Mouse (Mus musculus) heart, embryonic 12.5 days (tissue): ENCODE results near the gene Gm10118. TPM values are rescaled to one million over a fixed set of nuclear protein-coding genes. Genes with fewer than 3 reads are reported as not detected.

Experiments used
- ATAC-seq: fragments of 200-750 bp; cut with Nextera tagmentation; 2 replicates; pipeline ENCODE4 v1.8.0; 2017; ENCODE audit warnings: moderate TSS enrichment, moderate library complexity; ENCODE audit not compliant: insufficient number of reproducible peaks, low FRiP score
- H3K27ac ChIP-seq: fragments of 300-500 bp; sonication (generic); 2 replicates; pipeline ENCODE4 v1.5.1; 2016; ENCODE audit warnings: mild to moderate bottlenecking, moderate library complexity; ENCODE audit not compliant: poor library complexity, severe bottlenecking
- H3K27me3 ChIP-seq: fragments of 300-500 bp; sonication (generic); replicated peaks from 2 replicates; pipeline ENCODE4 v1.6.1; 2016; ENCODE audit warnings: mild to moderate bottlenecking, moderate library complexity
- H3K36me3 ChIP-seq: fragments of 300-500 bp; sonication (generic); 2 replicates; pipeline ENCODE4 v1.6.1; 2016; ENCODE audit warnings: mild to moderate bottlenecking, moderate library complexity
- H3K4me1 ChIP-seq: fragments of 300-500 bp; sonication (generic); replicated peaks from 2 replicates; pipeline ENCODE4 v1.6.1; 2016; ENCODE audit warnings: mild to moderate bottlenecking
- H3K4me2 ChIP-seq: fragments of 300-500 bp; sonication (generic); 2 replicates; pipeline ENCODE4 v1.6.1; 2016; ENCODE audit warnings: mild to moderate bottlenecking, moderate library complexity
- H3K4me3 ChIP-seq: fragments of 300-500 bp; sonication (generic); 2 replicates; pipeline ENCODE4 v1.5.1; 2016; ENCODE audit warnings: mild to moderate bottlenecking
- H3K9ac ChIP-seq: fragments of 300-500 bp; sonication (generic); 2 replicates; pipeline ENCODE4 v1.6.1; 2016; ENCODE audit warnings: mild to moderate bottlenecking, moderate library complexity
- H3K9me3 ChIP-seq: fragments of 300-500 bp; sonication (generic); replicated peaks from 2 replicates; pipeline ENCODE4 v1.6.1; 2016; ENCODE audit warnings: mild to moderate bottlenecking, moderate library complexity
- WGBS: fragments of 180-500 bp; shearing (Covaris S2); methylation state at CpG from one replicate; pipeline ENCODE4 v1.1.7; 2016; 5-methylcytosine and 5-hydroxymethylcytosine counted together
- polyA plus RNA-seq: library from polyadenylated mRNA; unstranded; fragments of >200 nt; fragmentation: Nextera tagmentation; extraction: Ambion mirVana; gene quantifications from 2 replicates; pipeline ENCODE4 v1.2.1, GENCODE M21; 2016

Gm10118 gene
- 2.6 and 3.1 TPM in 2 replicates for polyA plus RNA-seq

DNA sequence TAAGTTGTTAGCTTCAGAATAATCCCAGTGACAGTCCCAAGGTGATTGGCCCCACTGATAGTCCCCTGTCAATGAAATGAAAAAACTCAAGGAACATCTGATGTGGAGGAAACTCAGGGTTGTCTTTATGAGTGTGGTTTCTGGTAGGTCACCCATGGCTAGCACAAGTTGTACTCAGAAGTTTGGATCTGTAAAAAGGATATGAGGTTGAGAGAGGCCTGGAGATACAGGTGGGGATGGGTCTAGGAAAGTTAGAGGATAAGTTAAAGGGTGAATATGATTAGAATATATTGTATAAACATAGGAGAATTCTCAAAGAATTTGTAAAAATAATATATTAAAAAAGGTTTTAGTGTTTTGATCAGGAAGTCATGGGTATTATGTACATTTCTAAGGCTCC, at the start of gene Gm10118:
Gm10118 (minus strand) TSS at position 101 of the 400 bp plus-strand sequence.
- Histone ChIP-seq H3K9ac (no peak within 1 kb of the TSS), H3K27me3 (no peaks in the 10 kb centered on the region), H3K4me3 (no peak within 1 kb of the TSS), H3K36me3 (no peaks in the 10 kb centered on the region), H3K4me2 (no peak within 1 kb of the TSS), H3K27ac (no peak within 1 kb of the TSS), H3K9me3 (no peaks in the 10 kb centered on the region), H3K4me1 (no peaks in the 10 kb centered on the region)
- ATAC-seq: no peak

GRCm38 (mm10) chr10:63972300-63972699, 45.1 kb upstream of the Gm10118 start:
- no peaks in the 10 kb centered on the region for H3K27me3 ChIP-seq
- H3K9me3 ChIP-seq: no peaks in the 10 kb centered on the region
- H3K4me3 ChIP-seq: no peak overlapping the region
- H3K27ac ChIP-seq: no peak overlapping the region
- H3K36me3 ChIP-seq: no peaks in the 10 kb centered on the region
- no peaks in the 10 kb centered on the region for H3K4me1 ChIP-seq
- WGBS: 71% methylated on average over 2 of the region's 2 CpGs
- no peak overlapping the region for H3K4me2 ChIP-seq
- no peak for ATAC-seq
- H3K9ac ChIP-seq: no peak overlapping the region

DNA sequence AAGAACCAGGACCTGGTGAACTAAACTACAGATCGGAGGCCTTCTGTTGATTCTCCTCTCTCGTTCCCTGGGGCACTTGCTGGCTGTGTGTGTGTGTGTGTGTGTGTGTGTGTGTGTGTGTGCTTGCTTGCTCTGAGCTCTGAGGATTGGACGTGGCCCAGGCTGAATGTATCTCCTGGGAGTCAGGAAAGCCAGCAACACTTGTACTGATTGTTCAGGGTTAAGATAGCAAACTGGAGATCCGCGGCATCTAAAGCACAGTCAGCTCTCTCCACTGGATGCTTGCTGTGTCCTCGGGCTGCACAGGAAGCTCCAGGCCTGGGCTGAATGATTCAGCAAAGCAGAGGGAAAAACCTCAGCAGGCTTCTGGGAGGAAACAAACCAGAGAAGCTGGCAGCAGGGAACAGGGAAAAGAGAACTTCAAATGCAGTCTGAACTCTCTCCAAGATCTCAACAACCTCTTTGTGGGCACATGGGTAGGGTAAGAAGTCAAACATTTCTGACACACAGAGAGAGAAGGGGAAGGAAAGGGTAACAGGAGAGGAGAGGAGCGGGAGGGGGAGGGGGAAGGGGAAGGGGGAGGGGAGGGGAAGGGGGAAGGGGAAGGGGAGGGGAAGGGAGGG, 27.2 kb upstream of the Gm10118 start:
- Histone ChIP-seq H3K4me1 (peaks cover 26% of the 10 kb centered on the region), H3K27me3 (no peaks in the 10 kb centered on the region), H3K4me2 (peak overlapping the region; percentile 11), H3K4me3 (no peak overlapping the region), H3K36me3 (no peaks in the 10 kb centered on the region), H3K9me3 (no peaks in the 10 kb centered on the region), H3K9ac (no peak overlapping the region; the same call in 1 of the 2 replicates), H3K27ac (peak overlapping the region; percentile 48)
- ATAC-seq: no peak
- 5% methylated on average over 6 of the region's 7 CpGs for WGBS

GRCm38 (mm10) chr10:63951481-63951880, 24.2 kb upstream of the Gm10118 start:
- Histone ChIP-seq H3K9me3 (no peaks in the 10 kb centered on the region), H3K9ac (no peak overlapping the region), H3K36me3 (no peaks in the 10 kb centered on the region), H3K27me3 (no peaks in the 10 kb centered on the region), H3K4me3 (no peak overlapping the region), H3K4me1 (peaks cover 26% of the 10 kb centered on the region), H3K27ac (no peak overlapping the region), H3K4me2 (no peak overlapping the region)
- 34% methylated on average over 1 of the region's 1 CpGs for WGBS
- no peak for ATAC-seq

- Histone ChIP-seq H3K9ac (no peak overlapping the region), H3K9me3 (no peaks in the 10 kb centered on the region), H3K4me2 (peak overlapping the region; percentile 7; the same call in 1 of the 2 replicates), H3K4me3 (no peak overlapping the region), H3K4me1 (peaks cover 26% of the 10 kb centered on the region), H3K27ac (peak overlapping the region; percentile 38; the same call in 1 of the 2 replicates), H3K27me3 (no peaks in the 10 kb centered on the region), H3K36me3 (no peaks in the 10 kb centered on the region)
- ATAC-seq: no peak; the same call in 1 of the 2 replicates
- 40% methylated on average over 8 of the region's 8 CpGs for WGBS
These were observed 23.6 kb upstream of the Gm10118 start for GRCm38 (mm10) chr10:63950867-63951266.

DNA sequence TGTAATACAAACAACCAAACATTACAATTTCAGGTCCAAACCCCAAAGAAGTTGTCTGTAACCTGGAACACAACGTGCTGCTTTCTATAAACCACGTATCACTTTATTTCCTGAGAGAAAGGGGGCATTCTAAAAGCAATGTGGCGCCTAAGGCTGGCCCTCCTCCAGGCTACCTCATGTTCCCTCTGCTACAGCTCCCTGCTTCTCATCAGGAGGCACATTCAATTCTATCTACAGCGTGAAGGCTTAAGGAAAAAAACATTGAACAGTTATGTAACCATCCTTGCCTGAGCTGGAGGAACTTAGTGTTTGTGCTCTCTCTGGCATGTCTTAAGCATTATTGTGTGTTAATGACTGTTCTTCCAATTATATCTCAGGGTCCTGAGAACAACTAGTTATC, 20.0 kb upstream of the Gm10118 start:
- Histone ChIP-seq H3K4me1 (peaks cover 14% of the 10 kb centered on the region), H3K9ac (no peak overlapping the region), H3K4me2 (no peak overlapping the region), H3K9me3 (no peaks in the 10 kb centered on the region), H3K27ac (no peak overlapping the region), H3K36me3 (no peaks in the 10 kb centered on the region), H3K4me3 (no peak overlapping the region), H3K27me3 (no peaks in the 10 kb centered on the region)
- 73% methylated on average over 4 of the region's 4 CpGs for WGBS
- no peak for ATAC-seq

DNA sequence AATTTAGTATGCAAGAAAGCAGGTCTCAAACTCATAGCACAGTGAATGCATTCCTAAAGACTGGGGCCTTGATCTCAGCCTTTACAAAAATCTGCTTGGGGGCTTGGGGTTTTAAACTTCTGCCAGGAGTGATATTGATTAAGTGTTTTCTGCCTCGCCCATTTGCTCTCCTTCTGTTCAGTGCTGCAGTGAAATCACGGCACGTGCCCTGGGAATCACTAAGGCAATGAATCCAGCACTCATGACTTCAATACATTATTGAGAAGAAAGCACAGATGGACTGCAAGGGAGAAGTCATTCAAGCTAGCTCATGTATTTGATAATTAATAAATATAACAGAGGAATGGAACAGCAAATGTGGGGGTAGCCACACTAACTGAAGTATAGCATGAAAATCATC, 18.3 kb upstream of the Gm10118 start:
- 85% methylated on average over 3 of the region's 3 CpGs for WGBS
- no peaks in the 10 kb centered on the region for H3K27me3 ChIP-seq
- no peak overlapping the region for H3K4me2 ChIP-seq
- H3K4me1 ChIP-seq: no peaks in the 10 kb centered on the region
- ATAC-seq: no peak
- H3K9ac ChIP-seq: no peak overlapping the region
- H3K4me3 ChIP-seq: no peak overlapping the region
- no peaks in the 10 kb centered on the region for H3K36me3 ChIP-seq
- H3K27ac ChIP-seq: no peak overlapping the region
- no peaks in the 10 kb centered on the region for H3K9me3 ChIP-seq

- Histone ChIP-seq H3K4me1 (no peaks in the 10 kb centered on the region), H3K27ac (no peak overlapping the region), H3K4me3 (no peak overlapping the region), H3K9me3 (no peaks in the 10 kb centered on the region), H3K36me3 (no peaks in the 10 kb centered on the region), H3K4me2 (no peak overlapping the region), H3K27me3 (no peaks in the 10 kb centered on the region), H3K9ac (no peak overlapping the region)
- no peak for ATAC-seq
- WGBS: 47% methylated on average over 5 of the region's 5 CpGs
These were observed 6.7 kb upstream of the Gm10118 start for GRCm38 (mm10) chr10:63933946-63934345.

- no peak for ATAC-seq
- H3K9me3 ChIP-seq: no peaks in the 10 kb centered on the region
- no peak overlapping the region for H3K27ac ChIP-seq
- no peaks in the 10 kb centered on the region for H3K27me3 ChIP-seq
- no peaks in the 10 kb centered on the region for H3K4me1 ChIP-seq
- no peaks in the 10 kb centered on the region for H3K36me3 ChIP-seq
- no peak overlapping the region for H3K4me3 ChIP-seq
- no peak overlapping the region for H3K4me2 ChIP-seq
- H3K9ac ChIP-seq: no peak overlapping the region
These were observed 18.4 kb downstream of the Gm10118 start for GRCm38 (mm10) chr10:63908878-63909277.

DNA sequence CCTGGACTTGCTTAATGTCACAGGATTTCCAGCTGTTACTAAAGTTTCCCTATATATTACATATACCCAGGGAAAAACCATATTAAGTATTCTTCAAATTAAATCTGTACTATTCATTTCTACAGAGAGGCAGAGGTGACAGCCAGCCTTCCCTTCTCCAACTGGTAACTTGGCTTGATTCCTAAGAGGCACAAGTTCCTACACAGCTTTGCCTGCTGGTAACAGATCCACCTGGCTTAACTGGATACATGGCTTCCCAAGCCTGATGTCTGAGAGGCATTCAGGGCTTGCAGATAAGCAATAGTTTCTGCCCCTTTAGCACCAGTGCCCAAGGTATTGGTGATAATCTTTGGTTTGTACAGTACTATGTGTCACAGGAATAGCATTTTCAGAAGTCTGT, 27.3 kb downstream of the Gm10118 start:
- peaks cover 5% of the 10 kb centered on the region; the same call in 1 of the 2 replicates for H3K4me1 ChIP-seq
- H3K4me3 ChIP-seq: no peak overlapping the region
- no peak for ATAC-seq

GRCm38 (mm10) chr10:63894612-63895011, 32.6 kb downstream of the Gm10118 start:
- H3K27ac ChIP-seq: no peak overlapping the region
- no peak overlapping the region for H3K4me2 ChIP-seq
- H3K36me3 ChIP-seq: no peaks in the 10 kb centered on the region
- 87% methylated on average over 5 of the region's 5 CpGs for WGBS
- no peak overlapping the region for H3K4me3 ChIP-seq
- no peak for ATAC-seq
- H3K27me3 ChIP-seq: no peaks in the 10 kb centered on the region
- peaks cover 5% of the 10 kb centered on the region; the same call in 1 of the 2 replicates for H3K4me1 ChIP-seq
- H3K9me3 ChIP-seq: no peaks in the 10 kb centered on the region
- H3K9ac ChIP-seq: no peak overlapping the region

More for the DNA sequence above, 27.3 kb downstream of the Gm10118 start:
- H3K36me3 ChIP-seq: no peaks in the 10 kb centered on the region
- no peaks in the 10 kb centered on the region for H3K9me3 ChIP-seq
- H3K27me3 ChIP-seq: no peaks in the 10 kb centered on the region
- no peak overlapping the region for H3K9ac ChIP-seq
- no peak overlapping the region for H3K4me2 ChIP-seq
- H3K27ac ChIP-seq: no peak overlapping the region
